ENCODE assay signal across 12 mouse cellular contexts in genomic region chr1:20921081-20921528, GRCm38 (mm10). TPM values are rescaled to one million over a fixed set of nuclear protein-coding genes. Genes with fewer than 3 reads are reported as not detected.
A peak's percentile ranks its signal among the peaks of the same experiment; 100 is the strongest.
DNase-seq lines count a peak whose midpoint lies in the region; ATAC-seq and TF ChIP-seq lines count a peak whose summit lies in the region.
"Had no signal": no experiment of that assay in that cellular context is flagged by ENCODE, and none has a peak within 500 bp of the region (broad histone marks: within the 10 kb centered on the region; RNA-seq: fewer than 3 reads in every experiment).

No protein-coding gene starts in this region.

- no peak for ATAC-seq in heart, embryonic 11.5 days (replicated peaks; ENCODE audit: insufficient number of reproducible peaks, low FRiP score, low TSS enrichment)
- peak; percentile 26; the same call in 1 of the 2 replicates for ATAC-seq in midbrain, embryonic 16.5 days
- ATAC-seq: activated CD4-positive, CD25-positive, alpha-beta regulatory T cell, adult 4 months had no signal

- H3K27me3 ChIP-seq in heart, embryonic 11.5 days (ENCODE audit: control insufficient read depth, insufficient read depth, low read length): no peaks in the 10 kb centered on the region
- no peaks in the 10 kb centered on the region for H3K27me3 ChIP-seq in cerebellum, adult 2 months (ENCODE audit: control insufficient read depth, insufficient read depth, low read length)
- H3K27me3 ChIP-seq in midbrain, embryonic 16.5 days (ENCODE audit: control insufficient read depth, insufficient read depth, low read depth, low read length): no peaks in the 10 kb centered on the region
- H3K27me3 ChIP-seq: heart, embryonic 15.5 days; kidney, embryonic 15.5 days; lung, embryonic 15.5 days; neural tube, embryonic 15.5 days had no signal

- DNase-seq in heart, adult 11 months: peak; percentile 86
- DNase-seq in lung, postnatal 36 days: peak; percentile 47
- no peak for DNase-seq in lung, adult 2 months
- peak; percentile 79 to 87 for DNase-seq in cerebellum, adult 2 months
- no peak for DNase-seq in urinary bladder, adult 2 months (ENCODE audit: low spot score)

- no peaks in the 10 kb centered on the region for H3K36me3 ChIP-seq in heart, embryonic 11.5 days (ENCODE audit: control insufficient read depth, insufficient read depth, low read length)
- no peaks in the 10 kb centered on the region for H3K36me3 ChIP-seq in midbrain, embryonic 16.5 days (ENCODE audit: control insufficient read depth, insufficient read depth, low read length)
- H3K36me3 ChIP-seq: heart, embryonic 15.5 days; kidney, embryonic 15.5 days; lung, embryonic 15.5 days; neural tube, embryonic 15.5 days had no signal

- no peak overlapping the region for H3K27ac ChIP-seq in heart, embryonic 11.5 days (ENCODE audit: low read depth, low read length)
- H3K27ac ChIP-seq in cerebellum, adult 2 months (ENCODE audit: insufficient read depth, low read length): peak overlapping the region; percentile 95
- no peak overlapping the region for H3K27ac ChIP-seq in midbrain, embryonic 16.5 days (ENCODE audit: low read length)
- H3K27ac ChIP-seq: heart, embryonic 15.5 days; kidney, embryonic 15.5 days; lung, embryonic 15.5 days; neural tube, embryonic 15.5 days had no signal

- no peak overlapping the region for H3K4me2 ChIP-seq in heart, embryonic 11.5 days
- no peak overlapping the region for H3K4me2 ChIP-seq in midbrain, embryonic 16.5 days (ENCODE audit: low read length)
- H3K4me2 ChIP-seq: heart, embryonic 15.5 days; kidney, embryonic 15.5 days; lung, embryonic 15.5 days; neural tube, embryonic 15.5 days had no signal

- WGBS in heart, embryonic 11.5 days (ENCODE audit: insufficient replicate concordance): 76% methylated on average over 10 of the region's 10 CpGs
- 82% methylated on average over 10 of the region's 10 CpGs for WGBS in lung, adult 2 months
- 8% methylated on average over 10 of the region's 10 CpGs for WGBS in cerebellum, adult 2 months
- 80% methylated on average over 10 of the region's 10 CpGs for WGBS in midbrain, embryonic 16.5 days

- no peaks in the 10 kb centered on the region for H3K9me3 ChIP-seq in heart, embryonic 11.5 days (replicated peaks; ENCODE audit: control insufficient read depth, low read length)
- no peaks in the 10 kb centered on the region for H3K9me3 ChIP-seq in midbrain, embryonic 16.5 days (replicated peaks; ENCODE audit: control insufficient read depth, low read length, poor library complexity, severe bottlenecking)
- H3K9me3 ChIP-seq: heart, embryonic 15.5 days; kidney, embryonic 15.5 days; lung, embryonic 15.5 days; neural tube, embryonic 15.5 days had no signal

- TF ChIP-seq CTCF in lung, adult 2 months (IDR thresholded peaks at IDR 0.05; ENCODE audit: insufficient read depth, low read length): no peak
- TF ChIP-seq CTCF in cerebellum, adult 2 months (IDR thresholded peaks at IDR 0.05; ENCODE audit: borderline replicate concordance, insufficient read depth, low read depth, low read length): no peak

- peaks cover 10% of the 10 kb centered on the region for H3K4me1 ChIP-seq in heart, embryonic 11.5 days (ENCODE audit: control insufficient read depth, insufficient read depth, low read length)
- H3K4me1 ChIP-seq in lung, adult 2 months (ENCODE audit: control insufficient read depth, insufficient read depth, low read length): peaks cover 9% of the 10 kb centered on the region
- H3K4me1 ChIP-seq in cerebellum, adult 2 months (ENCODE audit: control insufficient read depth, insufficient read depth, low read length): peaks cover 43% of the 10 kb centered on the region
- peaks cover 10% of the 10 kb centered on the region for H3K4me1 ChIP-seq in midbrain, embryonic 16.5 days (ENCODE audit: control insufficient read depth, insufficient read depth, low read length)

- H3K4me3 ChIP-seq in heart, embryonic 11.5 days (ENCODE audit: low read depth, low read length): no peak overlapping the region
- H3K4me3 ChIP-seq in lung, adult 2 months (replicated peaks; ENCODE audit: extremely low read depth, low read depth, low read length): no peak overlapping the region
- peak overlapping the region; percentile 13 for H3K4me3 ChIP-seq in cerebellum, adult 2 months (replicated peaks; ENCODE audit: insufficient read depth, low read depth, low read length)
- no peak overlapping the region for H3K4me3 ChIP-seq in midbrain, embryonic 16.5 days (ENCODE audit: low read depth, low read length)
- H3K4me3 ChIP-seq: heart, embryonic 15.5 days; kidney, embryonic 15.5 days; lung, embryonic 15.5 days; neural tube, embryonic 15.5 days had no signal

- TF ChIP-seq POLR2A in lung, adult 2 months (IDR thresholded peaks at IDR 0.05; ENCODE audit: borderline replicate concordance, extremely low read depth, low read depth, low read length): no peak
- TF ChIP-seq POLR2A in cerebellum, adult 2 months (IDR thresholded peaks at IDR 0.05; ENCODE audit: borderline replicate concordance, insufficient read depth, low read length): peak; percentile 31; the same call in 1 of the 2 replicates

- H3K9ac ChIP-seq in heart, embryonic 11.5 days (ENCODE audit: low read depth, low read length): no peak overlapping the region
- H3K9ac ChIP-seq in midbrain, embryonic 16.5 days (ENCODE audit: low read depth, low read length): no peak overlapping the region
- H3K9ac ChIP-seq: heart, embryonic 15.5 days; kidney, embryonic 15.5 days; lung, embryonic 15.5 days; neural tube, embryonic 15.5 days had no signal

RNA-seq across cellular contexts. Expression of gene Efhc1, which starts 30.3 kb away (rescaled TPM):
- 0.66 and 1.3 TPM in 2 replicates for polyA plus RNA-seq in heart, embryonic 11.5 days (2014; fragmentation: Nextera tagmentation; extraction: Ambion mirVana)
- 10.4 and 14.9 TPM in 2 replicates for polyA plus RNA-seq in lung, adult 2 months (2012; rRNA removed)
- 2.1 and 3.0 TPM in 2 replicates for polyA plus RNA-seq in cerebellum, adult 2 months (2012; rRNA removed)
- polyA plus RNA-seq in midbrain, embryonic 16.5 days (2015; fragmentation: Nextera tagmentation; extraction: Ambion mirVana): 2.0 and 2.5 TPM in 2 replicates
- polyA plus RNA-seq in urinary bladder, adult 2 months (2012; rRNA removed): 3.2 and 4.4 TPM in 2 replicates

RNA-seq across cellular contexts. Expression of gene Paqr8, which starts 30.7 kb away (rescaled TPM):
- polyA plus RNA-seq in heart, embryonic 11.5 days (2014; fragmentation: Nextera tagmentation; extraction: Ambion mirVana): 3.0 and 4.8 TPM in 2 replicates
- polyA plus RNA-seq in lung, adult 2 months (2012; rRNA removed): 42.6 and 47.2 TPM in 2 replicates
- 112 and 134 TPM in 2 replicates for polyA plus RNA-seq in cerebellum, adult 2 months (2012; rRNA removed)
- polyA plus RNA-seq in midbrain, embryonic 16.5 days (2015; fragmentation: Nextera tagmentation; extraction: Ambion mirVana): 33.7 and 34.1 TPM in 2 replicates
- 9.5 and 10.4 TPM in 2 replicates for polyA plus RNA-seq in urinary bladder, adult 2 months (2012; rRNA removed)

Comparison
In these comparisons a context has a peak if more than half of its experiments do, and no peak if none do; other contexts are left out.
1. DNase-seq: peak in heart, adult 11 months (single experiment), lung, postnatal 36 days (single experiment) and cerebellum, adult 2 months (2 of 2); none in lung, adult 2 months (single experiment) and urinary bladder, adult 2 months (single experiment).